Mouse (Mus musculus) heart, embryonic 16.5 days (tissue): ENCODE results near the gene Kcnj12. TPM values are rescaled to one million over a fixed set of nuclear protein-coding genes. Genes with fewer than 3 reads are reported as not detected.

Source experiments
- ATAC-seq: fragments of 200-750 bp; cut with Nextera tagmentation; replicated peaks from 2 replicates; pipeline ENCODE4 v1.8.0; 2017; ENCODE audit warnings: moderate number of reproducible peaks; ENCODE audit not compliant: insufficient read depth, low FRiP score; ENCODE audit errors: extremely low read depth
- H3K27ac ChIP-seq: fragments of 300-500 bp; sonication (generic); 2 replicates; pipeline ENCODE4 v1.5.1; 2014; ENCODE audit warnings: mild to moderate bottlenecking, low read length, control low read depth, moderate library complexity
- H3K27me3 ChIP-seq: fragments of 300-500 bp; sonication (generic); 2 replicates; pipeline ENCODE4 v1.6.1; 2014; ENCODE audit warnings: low read length, mixed read lengths; ENCODE audit not compliant: control insufficient read depth, insufficient read depth
- H3K36me3 ChIP-seq: fragments of 300-500 bp; sonication (generic); 2 replicates; pipeline ENCODE4 v1.6.1; 2014; ENCODE audit not compliant: control insufficient read depth, insufficient read depth
- H3K4me1 ChIP-seq: fragments of 300-500 bp; sonication (generic); 2 replicates; pipeline ENCODE4 v1.6.1; 2014; ENCODE audit warnings: low read length, mixed read lengths; ENCODE audit not compliant: control insufficient read depth, insufficient read depth
- H3K4me2 ChIP-seq: fragments of 300-500 bp; sonication (generic); 2 replicates; pipeline ENCODE4 v1.6.1; 2014; ENCODE audit warnings: low read depth, mild to moderate bottlenecking, control low read depth, low read length
- H3K4me3 ChIP-seq: fragments of 300-500 bp; sonication (generic); 2 replicates; pipeline ENCODE4 v1.5.1; 2014; ENCODE audit warnings: mild to moderate bottlenecking, control low read depth, low read length
- H3K9ac ChIP-seq: fragments of 300-500 bp; sonication (generic); 2 replicates; pipeline ENCODE4 v1.6.1; 2014; ENCODE audit warnings: low read length, control low read depth
- H3K9me3 ChIP-seq: fragments of 300-500 bp; sonication (generic); replicated peaks from 2 replicates; pipeline ENCODE4 v1.6.1; 2016; ENCODE audit warnings: low read length; ENCODE audit not compliant: control insufficient read depth
- WGBS: fragments of 180-500 bp; shearing (Covaris S2); extraction: QIAGEN DNeasy Blood & Tissue Kit; methylation state at CpG from one replicate; pipeline ENCODE4 v1.1.7; 2014; 5-methylcytosine and 5-hydroxymethylcytosine counted together
- polyA plus RNA-seq: library from polyadenylated mRNA; unstranded; fragments of >200 nt; fragmentation: Nextera tagmentation; extraction: Ambion mirVana; gene quantifications from 2 replicates; pipeline ENCODE4 v1.2.1, GENCODE M21; 2015

Kcnj12 gene
- 5.7 and 5.9 TPM in 2 replicates for polyA plus RNA-seq

DNA sequence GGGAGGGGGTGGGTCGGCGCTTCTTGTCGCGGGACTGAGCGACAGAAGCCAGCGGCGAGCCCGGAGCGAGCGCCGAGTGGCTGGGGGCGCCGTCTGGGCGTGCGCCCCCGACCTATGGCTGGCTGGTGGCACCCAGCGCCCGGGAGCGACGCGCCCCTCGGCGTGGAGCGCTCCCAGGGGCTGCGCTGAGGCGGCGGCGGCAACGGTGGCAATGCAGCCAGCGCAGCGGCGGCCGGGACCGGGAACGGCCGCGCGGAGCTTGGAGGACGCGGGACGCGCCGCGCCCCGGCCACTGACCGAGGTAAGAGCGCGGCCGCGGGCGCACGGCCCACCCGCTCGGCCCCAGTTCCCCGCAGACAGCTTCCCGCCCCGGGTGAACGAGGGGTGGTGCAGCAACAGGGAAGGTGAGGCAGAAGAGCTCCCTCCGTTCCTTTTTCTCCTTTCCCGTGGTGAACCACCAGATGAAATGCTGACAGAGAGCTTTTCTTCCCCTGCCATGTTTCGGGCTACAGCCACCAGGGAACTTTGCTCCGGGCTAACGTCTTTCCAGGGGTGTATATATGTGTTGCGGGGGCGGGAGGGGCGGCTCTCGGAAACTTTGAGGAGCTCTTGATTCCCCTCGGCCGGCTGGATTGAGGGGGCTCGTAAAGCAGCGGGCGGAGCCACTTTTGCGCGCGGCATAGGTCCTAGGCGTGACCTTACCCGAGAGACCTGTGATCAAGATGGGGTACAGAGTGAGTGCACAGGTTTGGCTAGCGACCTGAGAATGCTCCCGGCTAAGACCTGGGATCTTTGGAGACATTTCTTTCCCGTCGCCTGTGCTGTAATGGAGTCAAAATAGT is at the start of gene Kcnj12:
Kcnj12 (plus strand) TSS at position 15 of the 842 bp plus-strand sequence.
- Histone ChIP-seq H3K4me1 (peaks cover 24% of the 10 kb centered on the region), H3K9ac (peak within 1 kb of the TSS; percentile 81), H3K27me3 (peaks cover 51% of the 10 kb centered on the region), H3K9me3 (no peaks in the 10 kb centered on the region), H3K36me3 (no peaks in the 10 kb centered on the region), H3K4me3 (peak within 1 kb of the TSS; percentile 67), H3K4me2 (peak within 1 kb of the TSS; percentile 74), H3K27ac (peak within 1 kb of the TSS; percentile 60)
- no peak for ATAC-seq
- under 1% methylated on average over 80 of the region's 81 CpGs for WGBS

DNA sequence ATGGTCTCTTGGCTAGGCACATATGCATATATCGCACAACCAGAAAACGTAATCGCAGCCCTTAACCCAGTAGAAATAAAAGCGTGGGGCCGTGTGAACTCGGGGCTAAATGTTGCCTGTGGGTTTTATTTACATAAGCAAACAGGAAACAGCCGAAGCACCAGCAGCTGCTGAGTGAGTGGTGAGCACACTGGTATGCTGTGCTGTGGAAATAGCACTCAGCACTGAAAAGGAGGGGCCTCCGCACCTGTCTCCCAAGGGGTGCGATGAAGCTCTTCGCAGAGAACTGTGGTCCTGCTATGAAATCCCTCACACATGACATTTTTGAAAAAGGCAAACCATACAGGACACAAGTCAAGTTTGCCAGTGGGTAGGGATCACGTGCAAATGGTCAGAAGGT is 47.3 kb upstream of the Kcnj12 start:
- H3K27me3 ChIP-seq: no peaks in the 10 kb centered on the region
- no peaks in the 10 kb centered on the region for H3K36me3 ChIP-seq
- WGBS: 71% methylated on average over 11 of the region's 11 CpGs
- H3K4me3 ChIP-seq: no peak overlapping the region
- no peaks in the 10 kb centered on the region for H3K9me3 ChIP-seq
- ATAC-seq: no peak
- no peak overlapping the region for H3K4me2 ChIP-seq
- peaks cover 7% of the 10 kb centered on the region; the same call in 1 of the 2 replicates for H3K4me1 ChIP-seq
- no peak overlapping the region for H3K9ac ChIP-seq
- no peak overlapping the region for H3K27ac ChIP-seq

DNA sequence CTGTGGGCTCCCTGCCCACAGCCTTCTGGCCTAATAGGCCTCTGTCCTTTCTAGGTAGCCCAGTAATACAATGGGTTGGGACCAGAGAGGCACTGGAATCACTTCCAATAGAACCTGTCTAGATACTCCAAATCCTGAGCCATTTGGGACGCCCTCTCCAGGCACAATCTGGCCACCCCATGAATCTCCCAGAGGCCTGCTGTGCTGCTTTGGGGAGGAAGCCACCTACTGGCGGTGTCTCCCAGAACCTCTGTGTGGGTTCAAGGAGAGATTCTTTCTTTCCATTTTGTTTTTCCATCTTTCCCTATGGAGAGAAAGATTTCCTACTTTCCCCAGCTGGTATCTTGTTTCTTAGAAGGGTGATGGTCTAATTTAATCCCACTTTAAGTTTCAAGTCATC is 46.1 kb upstream of the Kcnj12 start:
- H3K9ac ChIP-seq: no peak overlapping the region
- H3K36me3 ChIP-seq: no peaks in the 10 kb centered on the region
- no peak overlapping the region for H3K4me2 ChIP-seq
- no peaks in the 10 kb centered on the region for H3K27me3 ChIP-seq
- no peak for ATAC-seq
- no peaks in the 10 kb centered on the region for H3K9me3 ChIP-seq
- peaks cover 7% of the 10 kb centered on the region for H3K4me1 ChIP-seq
- WGBS: 73% methylated on average over 2 of the region's 2 CpGs
- no peak overlapping the region for H3K27ac ChIP-seq
- H3K4me3 ChIP-seq: no peak overlapping the region

DNA sequence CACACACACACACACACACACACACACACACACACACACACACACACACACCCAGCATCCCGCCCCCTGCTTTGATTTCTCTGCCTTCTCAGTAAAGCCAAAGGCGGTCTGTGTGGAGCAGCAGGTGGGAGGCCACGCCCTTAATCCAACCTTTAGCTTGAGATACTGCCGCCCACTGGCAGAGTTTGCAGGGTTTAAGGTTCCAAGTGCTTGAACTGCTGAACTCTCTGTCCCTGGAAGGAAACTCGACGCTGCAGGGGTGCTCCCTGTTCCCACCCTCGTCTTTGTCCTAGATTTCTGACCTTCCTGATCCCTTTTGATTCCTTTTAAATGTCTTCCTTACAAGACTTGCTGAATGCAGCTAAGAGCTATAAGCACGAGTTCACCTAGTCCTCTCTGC is 45.6 kb upstream of the Kcnj12 start:
- Histone ChIP-seq H3K4me3 (no peak overlapping the region), H3K9ac (no peak overlapping the region), H3K4me1 (peaks cover 12% of the 10 kb centered on the region), H3K27me3 (no peaks in the 10 kb centered on the region), H3K36me3 (no peaks in the 10 kb centered on the region), H3K27ac (no peak overlapping the region), H3K9me3 (no peaks in the 10 kb centered on the region), H3K4me2 (no peak overlapping the region)
- 41% methylated on average over 8 of the region's 8 CpGs for WGBS
- no peak; the same call in 1 of the 2 replicates for ATAC-seq

DNA sequence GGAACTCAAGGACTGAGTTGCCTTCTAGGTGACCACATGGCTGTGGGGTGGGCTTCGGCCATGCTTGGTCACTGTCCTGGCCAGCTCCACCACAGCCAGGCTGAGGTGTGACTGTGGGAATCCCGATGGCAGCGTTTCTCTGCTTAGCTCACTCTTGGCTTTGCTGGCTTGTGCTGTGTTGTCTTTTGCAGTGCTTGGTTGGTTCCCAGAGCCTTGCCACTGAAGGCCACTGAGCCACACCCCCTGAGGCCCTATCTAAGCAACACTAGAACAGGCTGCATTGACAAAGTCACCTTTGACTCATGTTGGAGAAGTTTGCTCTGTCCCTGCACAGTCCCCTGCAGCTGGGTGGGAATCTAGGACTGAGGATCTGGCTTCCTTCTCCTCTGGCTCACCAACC is 45.2 kb upstream of the Kcnj12 start:
- Histone ChIP-seq H3K36me3 (no peaks in the 10 kb centered on the region), H3K9me3 (no peaks in the 10 kb centered on the region), H3K27ac (no peak overlapping the region), H3K9ac (no peak overlapping the region), H3K4me2 (no peak overlapping the region), H3K4me3 (no peak overlapping the region), H3K4me1 (peaks cover 16% of the 10 kb centered on the region), H3K27me3 (no peaks in the 10 kb centered on the region)
- ATAC-seq: no peak
- WGBS: 48% methylated on average over 3 of the region's 3 CpGs

DNA sequence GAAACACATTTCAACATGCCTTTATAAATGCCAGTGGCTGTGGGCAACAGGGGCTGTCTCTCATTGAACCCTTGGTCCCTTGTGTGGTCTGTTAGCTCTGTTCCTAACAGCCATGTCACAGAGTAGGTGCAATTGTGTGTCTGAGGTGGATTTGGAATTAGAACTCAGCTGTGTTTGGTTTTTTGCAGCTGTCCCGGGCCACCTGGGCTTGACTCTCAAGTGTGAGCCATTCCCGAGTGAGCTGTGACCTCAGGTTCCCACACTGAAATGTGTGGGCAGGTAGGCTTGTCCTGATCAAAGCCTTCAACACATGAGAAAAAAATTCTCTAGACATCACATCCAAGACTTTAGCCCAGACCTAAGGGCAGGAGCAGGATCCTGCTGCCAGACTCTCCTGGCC is 43.7 kb upstream of the Kcnj12 start:
- Histone ChIP-seq H3K27me3 (no peaks in the 10 kb centered on the region), H3K9ac (no peak overlapping the region), H3K4me1 (peaks cover 16% of the 10 kb centered on the region), H3K9me3 (no peaks in the 10 kb centered on the region), H3K27ac (no peak overlapping the region), H3K4me3 (no peak overlapping the region), H3K4me2 (no peak overlapping the region), H3K36me3 (no peaks in the 10 kb centered on the region)
- ATAC-seq: no peak
- WGBS: 79% methylated on average over 2 of the region's 2 CpGs

DNA sequence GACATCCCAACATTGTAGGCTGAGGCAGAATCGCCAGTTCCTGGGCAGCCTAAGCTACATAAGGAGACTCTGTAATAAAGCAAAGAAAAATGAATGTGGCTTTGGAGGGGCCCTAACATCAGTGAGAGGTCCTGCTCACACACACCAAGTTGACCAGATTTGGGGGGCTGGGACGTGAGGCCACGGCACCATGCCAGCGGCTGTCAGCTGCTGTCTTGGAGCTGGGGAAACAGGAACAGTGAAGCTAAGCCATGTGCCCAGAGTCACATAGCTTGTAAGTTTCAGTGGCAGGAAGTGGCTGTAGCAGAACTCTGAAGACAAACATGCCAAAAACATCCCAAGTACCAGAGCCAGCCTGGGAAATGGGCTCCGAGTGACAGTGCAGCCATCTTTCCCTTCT is 42.6 kb upstream of the Kcnj12 start:
- WGBS: 77% methylated on average over 5 of the region's 5 CpGs

DNA sequence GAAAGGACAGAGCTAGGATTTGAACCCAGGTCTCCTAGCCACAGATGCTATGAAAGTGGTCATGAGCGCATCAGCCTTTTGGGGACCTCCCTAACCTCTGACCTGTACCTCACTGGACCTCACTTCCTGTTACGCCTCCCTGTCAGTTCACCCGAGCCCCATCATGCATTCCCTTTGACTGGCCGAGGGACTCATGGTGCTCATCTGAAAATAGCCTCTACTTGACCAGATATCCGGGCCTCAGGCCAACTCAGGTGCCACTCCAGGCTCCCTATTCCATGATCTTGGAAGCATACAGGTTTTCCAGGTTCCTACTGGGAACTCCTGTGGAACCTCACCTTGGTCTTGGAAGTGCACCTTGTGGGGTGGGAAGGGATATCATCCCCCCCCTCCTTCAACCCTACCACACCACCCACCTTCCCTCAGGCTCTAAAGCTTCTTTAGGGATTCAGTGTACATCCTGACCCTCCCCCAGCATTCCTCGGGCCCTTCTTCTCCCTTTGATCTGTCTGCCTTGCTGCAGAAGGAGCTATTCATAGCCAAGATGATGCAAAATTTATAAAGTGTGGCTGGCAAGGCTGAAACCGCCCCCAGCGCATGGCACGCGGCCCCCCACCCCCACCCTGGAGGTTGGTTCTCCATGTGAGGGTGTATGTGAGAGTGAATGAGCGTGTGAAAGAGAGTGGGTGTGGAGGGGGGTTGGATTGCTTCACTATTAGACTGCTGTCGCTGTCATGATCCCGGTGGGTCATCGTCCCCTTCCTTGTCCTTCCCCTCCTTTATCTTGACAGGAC is 40.5 kb upstream of the Kcnj12 start:
- Histone ChIP-seq H3K4me2 (no peak overlapping the region), H3K9me3 (no peaks in the 10 kb centered on the region), H3K4me3 (no peak overlapping the region), H3K9ac (no peak overlapping the region), H3K27ac (no peak overlapping the region), H3K4me1 (peaks cover 19% of the 10 kb centered on the region), H3K36me3 (no peaks in the 10 kb centered on the region), H3K27me3 (no peaks in the 10 kb centered on the region)
- 0 out of 2 replicates have a peak, but pooled peaks have one; percentile 15 for ATAC-seq
- 44% methylated on average over 14 of the region's 14 CpGs for WGBS

More for the DNA sequence above, 42.6 kb upstream of the Kcnj12 start:
- H3K36me3 ChIP-seq: no peaks in the 10 kb centered on the region
- no peak overlapping the region for H3K27ac ChIP-seq
- H3K4me1 ChIP-seq: peaks cover 16% of the 10 kb centered on the region
- ATAC-seq: no peak
- H3K9ac ChIP-seq: no peak overlapping the region
- H3K4me3 ChIP-seq: no peak overlapping the region
- H3K27me3 ChIP-seq: no peaks in the 10 kb centered on the region
- H3K9me3 ChIP-seq: no peaks in the 10 kb centered on the region
- no peak overlapping the region for H3K4me2 ChIP-seq
